Mouse (Mus musculus): Measurements from ENCODE around the gene Dhx33. TPM values are rescaled to one million over a fixed set of nuclear protein-coding genes. Genes with fewer than 3 reads are reported as not detected.

Gene Dhx33
- polyA plus RNA-seq (2016; fragmentation: Nextera tagmentation; extraction: Ambion mirVana) = 21.0 and 23.3 TPM in 2 replicates

DNA sequence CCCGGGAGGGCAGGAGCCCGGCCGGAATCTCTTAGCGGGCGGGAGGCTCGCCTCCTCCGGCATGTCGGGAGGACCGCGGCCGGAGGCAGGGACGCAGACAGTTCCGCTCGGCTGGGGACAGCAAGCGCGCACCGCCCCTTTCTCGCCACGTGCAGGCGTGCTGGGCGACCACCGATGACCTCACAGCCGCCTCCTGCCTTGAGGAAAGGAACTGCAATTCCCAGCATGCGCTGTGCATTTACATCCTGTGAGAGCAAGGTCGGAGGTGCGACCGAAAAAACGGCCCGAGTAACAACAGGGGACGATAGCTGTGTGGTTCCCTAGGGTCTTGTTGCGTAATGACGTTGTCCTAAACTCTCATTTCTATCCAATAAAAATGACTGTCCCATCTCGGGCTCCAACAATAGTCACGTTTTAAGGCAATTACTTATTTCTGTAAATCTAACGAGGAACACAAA is at the start of gene Dhx33:
Gene Dhx33, minus strand, starts transcription at position 122 of the 458 bp plus-strand sequence.
- Histone ChIP-seq H3K4me1 (peaks cover 15% of the 10 kb centered on the region), H3K27me3 (ENCODE audit: insufficient read depth, poor library complexity, severe bottlenecking) (no peaks in the 10 kb centered on the region), H3K36me3 (peaks cover 32% of the 10 kb centered on the region), H3K27ac (peak within 1 kb of the TSS; percentile 82), H3K4me3 (peak within 1 kb of the TSS; percentile 86), H3K9me3 (no peaks in the 10 kb centered on the region)
- WGBS = under 1% methylated on average over 35 of the region's 35 CpGs
- DNase-seq (ENCODE audit: low spot score) = peak; percentile 99

DNA sequence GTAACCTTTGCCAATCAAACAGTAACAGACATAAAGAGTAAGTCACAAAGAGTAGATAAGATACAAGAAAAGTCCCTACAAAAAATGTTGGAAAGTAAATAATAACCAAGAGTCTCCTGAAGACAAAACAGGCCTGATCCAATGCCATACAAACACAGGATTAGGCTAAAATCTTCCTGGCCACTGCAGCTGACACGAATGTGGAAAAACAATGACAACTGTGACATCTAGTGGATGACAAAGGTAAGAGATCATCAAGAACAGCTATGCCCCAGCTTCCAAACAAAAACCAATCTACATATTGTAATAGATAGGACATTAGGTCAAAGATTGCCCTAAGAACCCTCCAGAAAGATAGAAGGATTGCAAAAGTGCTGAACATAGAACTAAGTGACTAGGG is 48.3 kb upstream of the Dhx33 start:
- Histone ChIP-seq H3K4me1 (no peaks in the 10 kb centered on the region), H3K4me3 (no peak overlapping the region), H3K27ac (no peak overlapping the region), H3K36me3 (no peaks in the 10 kb centered on the region), H3K27me3 (ENCODE audit: insufficient read depth, poor library complexity, severe bottlenecking) (no peaks in the 10 kb centered on the region), H3K9me3 (no peaks in the 10 kb centered on the region)
- 3% methylated on average over 1 of the region's 1 CpGs for WGBS
- peak; percentile 24 for DNase-seq (ENCODE audit: low spot score)

DNA sequence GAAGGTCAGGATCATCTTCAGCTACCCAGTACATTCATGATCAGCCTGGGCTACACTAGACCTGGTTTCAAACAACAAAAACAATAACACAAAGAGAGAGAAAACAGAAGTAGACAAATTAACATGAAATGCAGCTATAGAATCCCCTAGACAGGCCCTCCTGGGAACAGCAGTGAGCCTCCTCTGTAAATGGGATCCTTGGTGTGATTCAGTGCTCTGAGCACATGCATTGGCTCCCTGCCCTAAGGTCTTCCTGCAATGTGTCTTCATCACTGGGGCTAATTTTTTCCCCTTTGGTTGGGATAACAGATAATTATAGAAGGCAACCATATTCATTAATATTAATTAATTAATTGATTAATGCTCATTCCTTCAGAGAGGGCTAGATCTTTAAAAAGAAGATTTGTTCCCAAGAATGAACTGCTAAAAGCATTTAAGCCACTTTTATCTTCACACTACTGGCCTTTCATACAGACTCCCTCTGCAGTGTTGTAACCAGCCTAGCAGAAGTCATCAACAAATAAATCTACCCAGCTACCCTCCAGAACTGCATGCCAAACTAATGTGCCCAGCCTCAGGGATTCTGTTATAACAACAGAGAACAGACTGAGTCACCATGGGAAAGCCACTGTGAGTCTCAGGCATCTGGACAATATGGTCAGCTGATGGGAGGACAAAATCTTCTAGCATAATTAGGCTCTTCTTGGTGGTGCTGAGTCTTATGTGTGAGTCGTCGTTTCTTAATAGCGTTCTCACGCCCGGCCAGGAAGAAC is 35.5 kb upstream of the Dhx33 start:
- Histone ChIP-seq H3K27ac (no peak overlapping the region), H3K36me3 (no peaks in the 10 kb centered on the region), H3K4me3 (no peak overlapping the region), H3K9me3 (no peaks in the 10 kb centered on the region), H3K4me1 (no peaks in the 10 kb centered on the region), H3K27me3 (ENCODE audit: insufficient read depth, poor library complexity, severe bottlenecking) (no peaks in the 10 kb centered on the region)
- DNase-seq (ENCODE audit: low spot score) = peak; percentile 38
- WGBS = 96% methylated on average over 5 of the region's 5 CpGs

DNA sequence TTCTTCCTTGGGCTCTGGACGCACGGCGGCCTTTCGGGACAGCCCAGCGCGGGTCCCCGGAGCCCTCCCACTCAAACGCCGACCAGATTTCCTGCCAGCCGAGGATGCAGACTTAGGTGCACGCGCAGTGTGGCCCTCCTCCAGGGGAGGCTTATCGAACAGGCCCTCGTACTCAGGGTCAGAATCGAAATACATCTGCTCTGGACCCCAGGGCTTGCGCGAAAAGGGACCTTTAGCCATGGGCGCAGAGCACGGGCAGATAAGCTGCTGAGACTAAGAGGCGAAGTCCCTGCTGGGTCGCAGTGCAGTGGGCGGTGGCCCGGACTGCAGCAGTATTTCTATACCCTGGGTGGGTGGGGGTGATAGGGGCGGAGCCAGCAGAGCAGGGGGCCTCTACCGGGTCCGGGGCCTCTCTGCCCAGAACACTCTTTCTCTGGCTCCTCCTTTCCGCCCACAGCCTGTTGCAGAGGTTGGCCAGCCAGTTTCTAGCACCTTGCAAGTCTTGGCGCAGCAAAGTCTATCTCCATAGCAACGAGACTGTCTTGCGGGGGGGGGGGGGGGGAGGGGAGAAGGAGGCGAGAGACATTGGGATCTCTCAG is 29.0 kb upstream of the Dhx33 start, which contains the start of gene 6330403K07Rik:
Gene 6330403K07Rik, minus strand, starts transcription at position 351 of the 599 bp plus-strand sequence.
- Histone ChIP-seq H3K27me3 (ENCODE audit: insufficient read depth, poor library complexity, severe bottlenecking) (no peaks in the 10 kb centered on the region), H3K9me3 (no peaks in the 10 kb centered on the region), H3K36me3 (peaks cover 1% of the 10 kb centered on the region; the same call in 1 of the 2 replicates), H3K4me1 (peaks cover 21% of the 10 kb centered on the region), H3K27ac (peak within 1 kb of the TSS; percentile 81), H3K4me3 (peak within 1 kb of the TSS; percentile 71)
- WGBS = 0% methylated on average over 29 of the region's 31 CpGs
- DNase-seq (ENCODE audit: low spot score) = peak; percentile 92

DNA sequence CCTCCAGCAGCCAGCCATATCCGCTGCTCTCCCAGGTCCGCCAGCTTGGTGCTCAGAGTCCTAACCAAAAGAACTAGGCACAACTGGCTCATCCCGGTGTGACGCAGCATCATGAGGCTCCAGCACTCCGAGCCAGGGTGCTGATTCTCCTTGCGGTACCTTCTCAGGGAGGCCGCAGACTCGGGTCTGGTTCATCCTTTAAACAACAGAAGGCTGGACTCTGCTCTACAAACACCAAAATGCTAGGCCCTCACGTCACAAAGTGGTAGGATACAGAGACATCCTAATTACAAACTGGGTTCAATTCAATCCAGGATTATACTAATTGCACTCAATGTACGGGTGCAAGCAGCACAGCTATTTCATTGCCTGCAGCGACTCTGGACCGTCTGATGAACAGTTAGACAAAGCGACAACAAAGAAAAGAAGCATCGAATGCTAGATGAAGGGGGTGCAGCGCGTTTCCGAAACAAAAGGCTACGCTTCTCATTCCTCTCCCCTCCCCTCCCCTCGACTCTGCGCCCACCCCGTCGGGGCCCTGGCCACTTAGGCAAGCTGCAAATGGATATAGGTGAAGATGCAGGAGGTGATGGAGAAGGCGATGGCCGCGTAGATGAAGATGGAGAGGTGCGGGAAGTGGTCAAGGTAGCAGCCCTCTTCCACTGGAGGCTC is 28.4 kb upstream of the Dhx33 start:
- 11% methylated on average over 26 of the region's 26 CpGs for WGBS
- peak; percentile 75 for DNase-seq (ENCODE audit: low spot score)
- H3K36me3 ChIP-seq = peaks cover 8% of the 10 kb centered on the region
- H3K27ac ChIP-seq = peak overlapping the region; percentile 81
- peak overlapping the region; percentile 71 for H3K4me3 ChIP-seq
- no peaks in the 10 kb centered on the region for H3K27me3 ChIP-seq (ENCODE audit: insufficient read depth, poor library complexity, severe bottlenecking)
- no peaks in the 10 kb centered on the region for H3K9me3 ChIP-seq
- H3K4me1 ChIP-seq = peaks cover 21% of the 10 kb centered on the region

DNA sequence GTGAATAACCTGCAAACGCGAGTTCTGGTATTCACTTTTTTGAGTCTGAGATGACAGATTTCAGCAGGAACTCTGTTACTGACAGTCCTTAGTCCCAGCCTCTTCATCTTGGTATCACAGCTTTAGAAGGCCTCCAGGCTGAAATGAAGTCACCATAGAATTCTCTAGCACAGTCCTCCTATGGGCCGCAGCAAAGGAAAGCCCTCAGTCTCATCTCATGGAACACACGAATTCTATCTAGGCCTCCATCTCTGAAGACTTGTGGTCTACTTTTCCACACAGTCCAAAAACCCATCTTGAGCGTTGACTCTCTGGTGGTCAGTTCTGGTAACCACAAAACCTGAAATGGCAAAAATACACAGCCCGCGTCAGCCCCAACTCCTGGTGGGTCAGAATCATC is 27.8 kb upstream of the Dhx33 start:
- Histone ChIP-seq H3K27ac (peak overlapping the region; percentile 81; the same call in 1 of the 2 replicates), H3K4me1 (peaks cover 21% of the 10 kb centered on the region), H3K27me3 (ENCODE audit: insufficient read depth, poor library complexity, severe bottlenecking) (no peaks in the 10 kb centered on the region), H3K4me3 (peak overlapping the region; percentile 71), H3K36me3 (peaks cover 13% of the 10 kb centered on the region), H3K9me3 (no peaks in the 10 kb centered on the region)
- 74% methylated on average over 7 of the region's 7 CpGs for WGBS
- DNase-seq (ENCODE audit: low spot score) = no peak

DNA sequence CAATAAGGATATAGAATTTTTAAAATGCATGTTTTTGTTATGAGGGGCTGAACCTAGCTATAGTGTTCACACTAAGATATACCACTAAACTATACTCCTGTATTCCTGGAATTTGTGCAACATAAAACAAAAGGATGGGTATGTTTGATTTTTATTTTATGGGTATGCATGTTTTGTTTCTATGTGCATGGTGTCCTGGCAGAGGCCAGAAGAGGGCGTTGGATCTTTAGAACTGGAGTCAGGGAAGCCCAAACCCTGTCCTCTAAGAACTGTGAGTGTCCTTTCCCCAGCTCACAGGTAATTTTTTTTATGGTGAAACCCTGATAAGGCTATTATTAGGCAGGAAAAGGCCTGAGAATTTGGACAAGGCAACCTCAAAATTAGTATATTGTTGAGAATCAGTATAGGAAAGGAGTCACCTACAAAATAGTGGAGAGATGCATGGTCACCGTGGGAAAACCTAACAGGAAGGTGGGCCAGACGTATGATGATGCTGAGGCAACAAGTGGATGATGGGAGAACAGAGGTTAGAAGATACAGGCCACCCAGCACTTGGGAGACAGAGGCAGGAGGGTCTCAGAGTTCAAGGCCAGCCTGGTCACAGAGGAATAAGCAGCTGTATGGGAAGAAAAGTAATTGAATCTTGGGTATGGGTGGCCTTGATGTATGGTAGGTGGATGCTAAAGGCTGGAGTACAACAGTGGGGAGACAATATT is 25.3 kb upstream of the Dhx33 start:
- WGBS = 76% methylated on average over 3 of the region's 3 CpGs

DNA sequence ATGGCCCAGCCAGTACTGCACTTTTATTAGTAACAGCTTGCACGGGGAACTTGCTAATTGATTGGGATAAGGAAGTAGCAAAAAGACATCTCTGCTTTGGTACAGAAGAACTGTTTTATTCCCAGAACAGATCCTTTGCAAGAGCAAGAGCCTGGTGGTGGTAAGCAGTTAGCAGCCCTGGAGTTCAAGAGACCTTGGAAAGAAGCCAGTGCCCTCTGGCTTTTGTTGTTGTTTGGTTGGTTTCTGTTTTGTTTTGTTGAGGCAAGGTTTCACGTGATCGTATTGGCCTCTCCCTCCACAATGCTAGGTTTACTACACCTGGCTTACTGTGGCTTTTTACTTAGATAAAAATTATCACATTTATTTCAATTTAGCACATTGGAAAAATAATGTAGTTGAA is 24.0 kb upstream of the Dhx33 start:
- Histone ChIP-seq H3K27ac (no peak overlapping the region), H3K4me3 (no peak overlapping the region), H3K9me3 (no peaks in the 10 kb centered on the region), H3K27me3 (ENCODE audit: insufficient read depth, poor library complexity, severe bottlenecking) (no peaks in the 10 kb centered on the region), H3K36me3 (peaks cover 46% of the 10 kb centered on the region), H3K4me1 (peaks cover 11% of the 10 kb centered on the region)
- DNase-seq (ENCODE audit: low spot score) = no peak
- 82% methylated on average over 3 of the region's 3 CpGs for WGBS

More for the DNA sequence above, 25.3 kb upstream of the Dhx33 start:
- H3K27ac ChIP-seq = no peak overlapping the region
- no peaks in the 10 kb centered on the region for H3K27me3 ChIP-seq (ENCODE audit: insufficient read depth, poor library complexity, severe bottlenecking)
- H3K4me1 ChIP-seq = peaks cover 21% of the 10 kb centered on the region
- H3K4me3 ChIP-seq = no peak overlapping the region
- no peak for DNase-seq (ENCODE audit: low spot score)
- H3K9me3 ChIP-seq = no peaks in the 10 kb centered on the region
- H3K36me3 ChIP-seq = peaks cover 38% of the 10 kb centered on the region

DNA sequence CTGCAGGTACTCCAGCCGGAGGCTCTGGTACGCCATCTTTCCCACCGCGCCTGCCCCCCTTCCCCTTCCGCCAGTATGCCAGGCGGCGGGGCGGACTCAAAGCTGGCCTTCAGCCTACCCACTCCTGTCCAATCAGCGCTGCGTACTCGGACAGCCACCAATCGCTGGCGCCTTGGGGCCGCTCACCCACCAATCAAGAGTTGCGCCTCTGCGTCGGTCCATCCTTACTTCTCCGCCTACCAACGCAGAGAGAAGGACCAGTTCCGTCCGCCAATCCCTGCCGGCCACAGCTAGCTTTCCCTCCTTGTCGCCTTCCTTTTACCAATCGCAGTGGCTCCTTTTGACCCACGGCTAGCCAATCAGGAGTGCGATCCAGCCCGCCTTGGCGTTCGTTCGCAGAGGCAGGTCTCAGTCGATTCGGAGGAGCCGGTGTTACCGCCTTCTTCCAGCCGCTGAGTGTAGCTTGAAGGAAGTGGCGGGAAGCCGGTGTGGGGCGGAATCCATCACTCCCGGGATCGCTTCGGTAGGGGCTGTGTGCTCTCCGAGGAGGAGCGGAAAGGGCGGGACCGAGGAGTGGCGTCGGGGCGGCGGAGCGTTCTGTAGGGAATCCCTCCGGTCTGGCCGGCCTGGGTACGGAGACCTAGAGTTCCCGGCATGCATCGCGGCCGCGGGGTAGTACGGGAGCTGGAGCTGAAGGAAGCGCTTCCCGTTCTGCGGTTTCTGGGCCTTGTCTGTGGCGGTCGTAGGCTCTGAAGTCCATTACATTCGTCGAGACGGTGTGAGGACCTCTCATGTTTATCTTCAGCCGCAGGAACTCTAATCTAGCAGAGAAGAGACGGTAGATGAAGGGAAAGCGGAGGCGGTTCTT is 15.2 kb upstream of the Dhx33 start, which contains the start of the genes Mis12 and Derl2:
Gene Mis12, plus strand, starts transcription at position 411 of the 868 bp plus-strand sequence.
Gene Derl2, minus strand, starts transcription at position 641 of the 868 bp plus-strand sequence.
- H3K27me3 ChIP-seq (ENCODE audit: insufficient read depth, poor library complexity, severe bottlenecking) = no peaks in the 10 kb centered on the region

DNA sequence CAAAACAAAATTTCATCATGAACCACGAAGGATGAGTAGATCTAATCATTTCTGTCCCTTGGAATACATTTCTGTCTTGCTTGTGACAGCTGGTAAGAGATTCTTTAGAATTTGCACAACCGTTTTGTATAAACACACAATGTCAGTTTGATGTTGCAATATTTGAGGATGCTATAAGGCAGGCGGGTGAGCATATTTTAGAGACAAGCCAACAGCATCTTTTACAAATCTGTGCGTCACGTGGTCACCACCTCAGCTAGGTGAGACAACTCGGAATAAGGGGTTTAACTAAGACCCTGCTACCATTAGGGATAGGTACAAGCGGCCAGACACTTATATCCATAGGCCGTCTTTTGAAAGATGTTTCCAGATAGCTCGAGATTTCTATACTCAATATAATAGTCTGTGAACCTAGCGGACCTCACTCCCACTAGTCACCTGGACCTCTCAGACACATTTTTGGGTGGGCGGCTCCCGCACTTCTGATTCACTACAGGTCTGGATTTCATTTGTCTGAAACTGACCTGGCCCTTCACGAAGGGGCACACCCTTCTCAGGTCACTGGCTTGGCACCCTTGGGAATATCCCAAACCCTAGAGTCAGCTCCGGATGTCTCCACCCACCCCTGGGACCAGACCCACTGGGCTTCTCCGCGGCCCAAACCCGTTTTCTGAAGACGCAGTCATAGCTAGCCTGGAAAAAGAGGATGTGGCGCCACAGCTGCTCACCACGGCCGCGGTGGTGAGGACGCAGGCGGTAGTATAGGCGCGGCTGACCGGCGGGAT is 14.4 kb upstream of the Dhx33 start:
- H3K36me3 ChIP-seq = peaks cover 21% of the 10 kb centered on the region
- no peaks in the 10 kb centered on the region for H3K9me3 ChIP-seq
- H3K4me1 ChIP-seq = peaks cover 21% of the 10 kb centered on the region
- H3K4me3 ChIP-seq = peak overlapping the region; percentile 95
- no peak for DNase-seq (ENCODE audit: low spot score)
- no peaks in the 10 kb centered on the region for H3K27me3 ChIP-seq (ENCODE audit: insufficient read depth, poor library complexity, severe bottlenecking)
- WGBS = 5% methylated on average over 28 of the region's 28 CpGs
- H3K27ac ChIP-seq = peak overlapping the region; percentile 97

More for the DNA sequence above, 15.2 kb upstream of the Dhx33 start, which contains the start of the genes Mis12 and Derl2:
- peak; percentile 100 for DNase-seq (ENCODE audit: low spot score)
- Histone ChIP-seq H3K9me3 (no peaks in the 10 kb centered on the region), H3K4me3 (peak within 1 kb of the TSS; percentile 95), H3K4me1 (peaks cover 21% of the 10 kb centered on the region), H3K27ac (peak within 1 kb of the TSS; percentile 97), H3K36me3 (peaks cover 21% of the 10 kb centered on the region)
- WGBS = under 1% methylated on average over 71 of the region's 71 CpGs

DNA sequence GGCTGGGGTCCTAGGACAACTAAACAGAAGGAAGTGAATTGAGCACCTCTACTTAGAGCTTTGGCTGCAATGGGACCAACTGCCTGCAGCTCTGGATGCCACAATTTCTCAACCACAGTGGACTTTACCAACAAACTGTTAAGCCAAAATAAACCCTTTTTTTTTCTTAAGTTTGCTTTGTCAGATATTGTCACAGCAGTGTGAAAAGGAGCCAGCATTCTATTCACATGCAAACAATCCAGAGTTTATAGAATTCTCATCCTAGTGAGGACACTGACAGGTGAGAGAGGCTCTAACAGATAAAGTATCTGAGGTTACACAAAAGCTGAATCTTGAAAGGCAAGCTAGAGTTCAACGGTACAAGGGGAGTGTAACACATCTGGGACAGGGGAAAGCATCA is 12.8 kb upstream of the Dhx33 start:
- 87% methylated on average over 1 of the region's 1 CpGs for WGBS
- H3K27ac ChIP-seq = no peak overlapping the region
- no peak for DNase-seq (ENCODE audit: low spot score)
- H3K4me1 ChIP-seq = peaks cover 21% of the 10 kb centered on the region
- no peaks in the 10 kb centered on the region for H3K27me3 ChIP-seq (ENCODE audit: insufficient read depth, poor library complexity, severe bottlenecking)
- H3K9me3 ChIP-seq = no peaks in the 10 kb centered on the region
- no peak overlapping the region for H3K4me3 ChIP-seq
- H3K36me3 ChIP-seq = peaks cover 21% of the 10 kb centered on the region

Data from heart, embryonic 10.5 days (tissue).